Mouse (Mus musculus) embryonic fibroblast, embryonic 13.5 days (primary cell): ENCODE data around the gene L1td1. TPM values are rescaled to one million over a fixed set of nuclear protein-coding genes. Genes with fewer than 3 reads are reported as not detected.

ENCODE experiments used
- H3K27ac ChIP-seq: 2 replicates; pipeline ENCODE4 v1.5.1; 2012; ENCODE audit warnings: low read length, control low read depth, inconsistent platforms; ENCODE audit not compliant: insufficient read depth
- H3K4me1 ChIP-seq: 2 replicates; pipeline ENCODE4 v1.6.1; 2011; ENCODE audit warnings: low read length; ENCODE audit not compliant: control insufficient read depth, insufficient read depth
- H3K4me3 ChIP-seq: 2 replicates; pipeline ENCODE4 v1.5.1; 2011; ENCODE audit warnings: mild to moderate bottlenecking, control low read depth, low read length; ENCODE audit not compliant: insufficient read depth
- CTCF ChIP-seq: IDR thresholded peaks from 2 replicates; pipeline ENCODE4 v1.5.1; 2011; ENCODE audit warnings: mild to moderate bottlenecking, control low read depth, low read length, moderate library complexity, borderline replicate concordance; ENCODE audit not compliant: insufficient read depth
- POLR2A ChIP-seq: IDR thresholded peaks from 2 replicates; pipeline ENCODE4 v1.6.1; 2011; ENCODE audit warnings: low read depth, mild to moderate bottlenecking, control low read depth, low read length, moderate library complexity
- polyA plus RNA-seq: library from polyadenylated mRNA; stranded (reverse); fragments of >200 nt; gene quantifications from 2 replicates; pipeline ENCODE4 v1.2.4, GENCODE M21; 2011; ENCODE audit warnings: low read depth; ENCODE audit not compliant: missing spikeins, insufficient read length

L1td1 gene
- polyA plus RNA-seq: not detected in 2 replicates

DNA sequence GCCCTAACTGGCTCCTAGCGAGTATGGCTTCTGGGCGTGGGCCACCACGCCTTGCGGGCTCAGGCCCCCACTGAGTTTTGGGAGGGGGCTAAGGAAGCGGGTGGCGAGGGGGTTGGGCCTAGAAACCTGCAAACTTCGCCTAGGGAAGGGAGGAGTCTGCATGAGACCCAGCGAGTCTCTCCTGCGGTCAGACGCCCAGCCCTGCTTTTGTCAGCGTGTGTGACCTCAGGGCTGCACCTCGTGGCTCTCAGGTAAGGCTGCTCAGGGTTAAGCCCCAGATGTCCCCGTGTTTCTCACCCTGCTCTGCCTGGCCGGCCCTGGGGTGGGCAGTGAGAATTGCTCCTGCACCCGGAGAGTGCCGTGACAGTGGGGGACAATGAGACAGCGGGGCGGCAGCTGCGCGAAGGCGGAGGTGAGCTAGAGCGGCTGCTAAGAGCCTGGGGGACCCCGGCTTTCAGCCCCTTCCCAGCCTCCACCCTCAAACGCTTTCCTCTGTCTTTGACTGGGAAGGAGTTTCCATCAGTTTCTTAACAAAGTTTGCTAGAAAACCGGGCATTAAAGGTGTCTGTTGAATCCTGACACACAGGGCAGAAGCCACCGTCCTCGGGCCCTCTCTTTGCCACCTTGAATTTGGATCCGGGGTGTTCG, at the start of gene L1td1:
Gene L1td1 (plus strand): TSS at position 145 of the 648 bp plus-strand sequence.
- Histone ChIP-seq H3K27ac (no peak within 1 kb of the TSS), H3K4me3 (no peak within 1 kb of the TSS), H3K4me1 (no peaks in the 10 kb centered on the region)
- TF ChIP-seq CTCF (no peak), POLR2A (no peak)

GRCm38 (mm10) chr4:98677506-98677905, 49.0 kb upstream of the L1td1 start:
- Histone ChIP-seq H3K4me3 (no peak overlapping the region), H3K4me1 (no peaks in the 10 kb centered on the region), H3K27ac (no peak overlapping the region)
- no peak for TF ChIP-seq CTCF
- no peak for TF ChIP-seq POLR2A

DNA sequence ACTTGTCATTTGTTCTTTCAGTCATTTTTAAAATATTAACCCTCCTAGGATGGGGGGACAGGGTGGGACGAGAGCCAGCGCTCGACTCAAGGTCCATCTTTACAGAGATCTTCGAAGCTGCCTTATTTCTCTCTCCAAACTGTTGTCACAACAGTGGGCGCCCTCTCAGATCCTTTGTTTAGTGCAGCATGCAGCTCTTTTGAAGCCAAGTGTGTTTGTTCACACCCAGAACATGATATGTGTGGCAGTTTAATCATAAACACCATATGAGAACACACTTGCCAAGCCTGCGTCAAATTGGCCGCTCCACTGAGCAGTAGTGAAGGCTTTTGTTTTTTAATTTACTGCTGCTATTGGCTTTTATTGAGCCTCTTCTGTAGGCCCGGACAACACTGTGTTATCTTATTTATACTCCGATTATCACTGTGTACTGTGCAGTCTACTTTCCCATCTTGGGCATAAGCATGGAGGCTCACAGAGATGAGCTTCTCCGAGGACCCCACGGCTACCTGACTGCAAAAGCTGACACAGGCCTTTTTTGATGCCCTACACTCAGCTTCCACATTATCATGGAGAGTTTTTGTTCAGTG, 39.8 kb upstream of the L1td1 start:
- H3K27ac ChIP-seq: no peak overlapping the region
- H3K4me3 ChIP-seq: no peak overlapping the region
- H3K4me1 ChIP-seq: no peaks in the 10 kb centered on the region
- no peak for TF ChIP-seq CTCF
- no peak for TF ChIP-seq POLR2A

- TF ChIP-seq POLR2A: no peak
- TF ChIP-seq CTCF: no peak
- Histone ChIP-seq H3K4me1 (no peaks in the 10 kb centered on the region), H3K4me3 (no peak overlapping the region), H3K27ac (no peak overlapping the region)
Observed at GRCm38 (mm10) chr4:98688116-98688515, 38.4 kb upstream of the L1td1 start.

DNA sequence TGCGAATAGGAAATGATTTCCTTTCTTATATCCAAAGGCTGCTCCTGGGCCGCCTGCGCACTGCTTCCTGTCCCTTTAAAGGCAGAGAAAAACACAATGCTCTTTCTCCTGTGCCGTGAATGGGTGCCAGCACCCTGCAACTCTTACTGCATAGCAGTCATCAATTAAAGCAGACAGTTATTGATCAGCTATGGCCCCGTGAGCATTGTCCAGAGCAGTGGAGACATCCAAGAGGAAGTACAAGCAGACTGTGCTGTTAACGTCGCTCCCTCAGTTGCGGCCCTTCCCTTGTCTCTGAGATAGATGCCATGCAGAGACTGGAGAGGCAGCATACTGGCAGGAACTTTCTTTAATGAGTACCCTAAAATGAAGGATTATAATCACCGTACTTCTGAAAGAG, 38.0 kb upstream of the L1td1 start:
- Histone ChIP-seq H3K4me3 (no peak overlapping the region), H3K4me1 (no peaks in the 10 kb centered on the region), H3K27ac (no peak overlapping the region)
- TF ChIP-seq CTCF (no peak), POLR2A (no peak)

GRCm38 (mm10) chr4:98689988-98690387, 36.5 kb upstream of the L1td1 start:
- TF ChIP-seq POLR2A (no peak), CTCF (no peak)
- Histone ChIP-seq H3K4me3 (no peak overlapping the region), H3K4me1 (no peaks in the 10 kb centered on the region), H3K27ac (no peak overlapping the region)

GRCm38 (mm10) chr4:98693465-98694185, 32.9 kb upstream of the L1td1 start:
- Histone ChIP-seq H3K27ac (no peak overlapping the region), H3K4me1 (no peaks in the 10 kb centered on the region), H3K4me3 (no peak overlapping the region)
- TF ChIP-seq CTCF (no peak), POLR2A (no peak)

- TF ChIP-seq POLR2A: no peak
- TF ChIP-seq CTCF: no peak
- Histone ChIP-seq H3K27ac (no peak overlapping the region), H3K4me1 (no peaks in the 10 kb centered on the region), H3K4me3 (no peak overlapping the region)
Observed at GRCm38 (mm10) chr4:98697932-98698331, 28.6 kb upstream of the L1td1 start.

DNA sequence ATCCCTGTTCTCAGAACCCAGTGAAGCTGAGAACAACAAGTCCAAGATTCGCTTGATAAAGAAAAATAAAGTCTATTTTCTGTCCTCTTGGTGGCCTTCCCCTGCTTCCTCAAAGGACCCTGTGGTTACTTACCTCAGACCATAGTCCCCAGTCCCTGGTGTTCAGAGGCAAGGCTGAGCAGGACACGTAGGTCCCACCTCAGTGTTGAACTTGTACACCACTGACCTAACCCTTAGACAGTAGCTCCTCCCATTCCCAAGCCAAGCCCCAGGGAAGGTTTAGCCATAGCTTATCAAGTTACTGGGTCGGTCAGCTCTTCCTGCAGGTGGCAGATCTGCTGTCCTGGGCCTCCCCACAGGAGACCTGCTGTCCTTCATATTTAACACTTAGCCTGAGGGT, 27.6 kb upstream of the L1td1 start:
- no peaks in the 10 kb centered on the region for H3K4me1 ChIP-seq
- H3K4me3 ChIP-seq: no peak overlapping the region
- H3K27ac ChIP-seq: no peak overlapping the region
- TF ChIP-seq POLR2A (no peak), CTCF (no peak)

- TF ChIP-seq CTCF (no peak), POLR2A (no peak)
- no peaks in the 10 kb centered on the region for H3K4me1 ChIP-seq
- H3K4me3 ChIP-seq: no peak overlapping the region
- no peak overlapping the region for H3K27ac ChIP-seq
Observed at GRCm38 (mm10) chr4:98700156-98700555, 26.4 kb upstream of the L1td1 start.
